Mouse (Mus musculus) midbrain, postnatal 0 days (tissue): ENCODE measurements around the gene Fv1. TPM values are rescaled to one million over a fixed set of nuclear protein-coding genes. Genes with fewer than 3 reads are reported as not detected.

Source experiments
- ATAC-seq: fragments of 200-750 bp; cut with Nextera tagmentation; 2 replicates; pipeline ENCODE4 v1.8.0; 2017; ENCODE audit warnings: moderate number of reproducible peaks, mild to moderate bottlenecking, moderate TSS enrichment, moderate library complexity; ENCODE audit not compliant: low FRiP score
- DNase-seq: peaks from one replicate; pipeline ENCODE4 v3.0.0-alpha.2; 2015; ENCODE audit warnings: low spot score
- H3K27ac ChIP-seq: fragments of 300-500 bp; sonication (generic); 2 replicates; pipeline ENCODE4 v1.5.1; 2014; ENCODE audit warnings: low read depth, mild to moderate bottlenecking, low read length, mixed read lengths
- H3K27me3 ChIP-seq: fragments of 300-500 bp; sonication (generic); 2 replicates; pipeline ENCODE4 v1.6.1; 2014; ENCODE audit warnings: low read length, control low read depth, mixed read lengths; ENCODE audit not compliant: insufficient read depth
- H3K36me3 ChIP-seq: fragments of 300-500 bp; sonication (generic); 2 replicates; pipeline ENCODE4 v1.6.1; 2014; ENCODE audit warnings: low read length, control low read depth, mixed read lengths; ENCODE audit not compliant: insufficient read depth
- H3K4me1 ChIP-seq: fragments of 300-500 bp; sonication (generic); 2 replicates; pipeline ENCODE4 v1.6.1; 2014; ENCODE audit warnings: mild to moderate bottlenecking, control low read depth, antibody characterized with exemption, low read length, mixed read lengths; ENCODE audit not compliant: insufficient read depth
- H3K4me2 ChIP-seq: fragments of 300-500 bp; sonication (generic); 2 replicates; pipeline ENCODE4 v1.6.1; 2014; ENCODE audit warnings: low read depth, mild to moderate bottlenecking, low read length, mixed read lengths; ENCODE audit not compliant: poor library complexity, severe bottlenecking
- H3K4me3 ChIP-seq: fragments of 300-500 bp; sonication (generic); 2 replicates; pipeline ENCODE4 v1.5.1; 2014; ENCODE audit warnings: low read depth, mild to moderate bottlenecking, low read length, moderate library complexity
- H3K9ac ChIP-seq: fragments of 300-500 bp; sonication (generic); replicated peaks from 2 replicates; pipeline ENCODE4 v1.6.1; 2014; ENCODE audit warnings: mild to moderate bottlenecking, low read length, moderate library complexity, mixed read lengths; ENCODE audit not compliant: poor library complexity, severe bottlenecking
- H3K9me3 ChIP-seq: fragments of 300-500 bp; sonication (generic); 2 replicates; pipeline ENCODE4 v1.6.1; 2016; ENCODE audit warnings: low read length, control low read depth
- CTCF ChIP-seq: IDR thresholded peaks from 2 replicates; pipeline ENCODE4 v1.5.1; 2016; ENCODE audit warnings: antibody characterized with exemption, mild to moderate bottlenecking
- WGBS: fragments of 180-500 bp; shearing (Covaris S2); extraction: QIAGEN DNeasy Blood & Tissue Kit; methylation state at CpG from one replicate; pipeline ENCODE4 v1.1.7; 2014; 5-methylcytosine and 5-hydroxymethylcytosine counted together
- polyA plus RNA-seq: library from polyadenylated mRNA; unstranded; fragments of >200 nt; fragmentation: Nextera tagmentation; extraction: Ambion mirVana; gene quantifications from 2 replicates; pipeline ENCODE4 v1.2.1, GENCODE M21; 2015
- total RNA-seq: library from RNA; depleted of rRNA; stranded (reverse); fragments of >200 nt; gene quantifications from 2 replicates; pipeline ENCODE4 v1.2.3, GENCODE M21; 2014

Fv1 gene
- total and polyA plus RNA-seq, 2 experiments from 2014 or later: 3.1 to 5.0 TPM

DNA sequence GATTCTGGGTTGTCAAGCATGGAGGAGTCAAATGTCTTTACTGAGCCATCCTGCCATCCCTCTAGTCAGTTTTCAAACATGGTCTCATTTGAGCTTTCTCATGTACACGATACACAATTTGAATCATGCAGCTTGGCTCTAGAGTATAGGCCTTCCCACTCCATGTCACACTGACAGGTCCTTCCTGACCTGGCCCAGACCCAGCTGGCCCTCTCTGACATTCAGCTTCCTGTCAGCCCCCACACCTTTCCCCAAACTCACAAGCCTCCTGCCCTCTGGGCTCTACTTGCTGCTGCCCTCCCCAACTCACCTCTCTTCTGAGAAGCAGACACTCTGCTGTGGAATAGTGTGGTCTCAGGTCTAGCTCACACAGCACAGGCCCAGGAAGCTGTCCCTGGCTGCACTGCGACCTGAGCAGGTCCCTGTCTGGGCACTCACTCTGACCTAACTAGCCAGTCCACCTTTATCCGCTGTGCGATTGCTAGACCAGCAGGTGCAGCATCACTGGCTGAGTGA lies 27.1 kb downstream of the Fv1 start:
- WGBS: 97% methylated on average over 4 of the region's 4 CpGs
- TF ChIP-seq CTCF: no peak
- H3K9me3 ChIP-seq: no peaks in the 10 kb centered on the region
- 0 out of 2 replicates have a peak, but pooled peaks cover 2% of the 10 kb centered on the region for H3K4me1 ChIP-seq
- DNase-seq (no peak), ATAC-seq (no peak)
- H3K36me3 ChIP-seq: peaks cover 83% of the 10 kb centered on the region
- H3K4me3 ChIP-seq: no peak overlapping the region
- no peaks in the 10 kb centered on the region for H3K27me3 ChIP-seq
- no peak overlapping the region for H3K4me2 ChIP-seq
- H3K9ac ChIP-seq: no peak overlapping the region
- no peak overlapping the region for H3K27ac ChIP-seq

GRCm38 (mm10) chr4:147896411-147896810 lies 27.6 kb downstream of the Fv1 start:
- Histone ChIP-seq H3K36me3 (peaks cover 80% of the 10 kb centered on the region), H3K27me3 (no peaks in the 10 kb centered on the region), H3K4me1 (0 out of 2 replicates have a peak, but pooled peaks cover 2% of the 10 kb centered on the region), H3K4me3 (no peak overlapping the region), H3K9me3 (no peaks in the 10 kb centered on the region), H3K9ac (no peak overlapping the region), H3K4me2 (no peak overlapping the region), H3K27ac (no peak overlapping the region)
- DNase-seq (no peak), ATAC-seq (no peak)
- TF ChIP-seq CTCF: no peak
- 67% methylated on average over 1 of the region's 1 CpGs for WGBS

GRCm38 (mm10) chr4:147897348-147897747 lies 28.6 kb downstream of the Fv1 start:
- no peaks in the 10 kb centered on the region for H3K9me3 ChIP-seq
- no peak overlapping the region for H3K9ac ChIP-seq
- H3K4me2 ChIP-seq: no peak overlapping the region
- ATAC-seq (no peak), DNase-seq (no peak)
- no peaks in the 10 kb centered on the region for H3K27me3 ChIP-seq
- TF ChIP-seq CTCF: no peak
- H3K27ac ChIP-seq: no peak overlapping the region
- H3K36me3 ChIP-seq: peaks cover 72% of the 10 kb centered on the region
- no peak overlapping the region for H3K4me3 ChIP-seq
- WGBS: 97% methylated on average over 3 of the region's 3 CpGs
- 0 out of 2 replicates have a peak, but pooled peaks cover 2% of the 10 kb centered on the region for H3K4me1 ChIP-seq

DNA sequence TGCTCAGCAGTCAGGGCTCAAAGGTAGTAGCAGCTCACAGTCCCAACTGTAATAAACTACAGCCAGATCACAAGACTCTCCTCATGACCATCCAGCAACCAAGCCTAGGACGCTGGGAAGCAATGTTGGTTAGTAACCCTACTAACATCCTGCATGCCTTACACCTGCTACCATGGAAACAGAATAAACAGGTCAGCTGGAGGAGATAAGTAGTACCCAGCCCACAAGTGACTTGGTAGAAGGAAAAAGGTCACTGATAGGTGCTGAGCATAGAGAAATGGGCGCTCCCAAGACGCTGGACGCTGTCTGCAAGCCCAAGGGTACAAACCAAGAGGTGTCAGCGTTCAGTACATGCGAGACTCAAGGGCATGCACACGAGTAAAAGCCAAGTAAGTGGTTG lies 31.7 kb downstream of the Fv1 start:
- ATAC-seq: no peak
- H3K36me3 ChIP-seq: peaks cover 60% of the 10 kb centered on the region
- 86% methylated on average over 7 of the region's 7 CpGs for WGBS

DNA sequence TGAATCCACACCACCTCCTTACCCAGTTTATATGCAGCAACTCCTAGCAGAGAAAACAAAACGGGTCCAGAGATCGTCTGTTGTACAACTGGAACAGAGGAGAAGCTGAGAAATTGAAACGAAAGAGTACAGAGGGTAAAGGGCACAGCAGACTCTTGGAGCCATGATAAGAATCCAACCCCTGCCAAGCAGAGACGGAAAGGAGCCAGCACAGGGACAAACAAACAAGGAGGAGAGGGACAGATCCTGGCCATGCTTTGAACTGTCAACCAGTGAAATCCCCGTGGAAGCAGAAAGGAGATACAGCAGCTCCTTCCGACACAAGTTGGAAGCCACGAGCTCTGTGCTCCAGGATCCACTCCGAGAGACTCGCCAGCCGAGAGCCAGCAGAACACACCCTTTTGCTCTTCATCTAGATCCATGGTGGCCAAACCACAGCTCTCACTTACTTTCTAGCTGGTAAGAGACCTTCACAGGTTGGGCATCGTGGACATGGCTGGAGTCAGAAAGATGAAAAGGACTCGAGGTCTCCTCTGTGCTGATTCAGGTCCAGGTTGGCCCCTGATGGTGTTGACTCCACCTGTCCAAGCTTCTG lies 34.2 kb downstream of the Fv1 start:
- Histone ChIP-seq H3K27me3 (no peaks in the 10 kb centered on the region), H3K4me3 (no peak overlapping the region), H3K27ac (no peak overlapping the region), H3K36me3 (peaks cover 35% of the 10 kb centered on the region), H3K4me1 (peaks cover 9% of the 10 kb centered on the region), H3K9me3 (no peaks in the 10 kb centered on the region), H3K4me2 (no peak overlapping the region), H3K9ac (no peak overlapping the region)
- TF ChIP-seq CTCF: no peak
- 90% methylated on average over 12 of the region's 12 CpGs for WGBS
- ATAC-seq: no peak
- DNase-seq: no peak

More for the DNA sequence above, 31.7 kb downstream of the Fv1 start:
- Histone ChIP-seq H3K4me3 (no peak overlapping the region), H3K9ac (no peak overlapping the region), H3K9me3 (no peaks in the 10 kb centered on the region), H3K27me3 (no peaks in the 10 kb centered on the region), H3K4me1 (peaks cover 9% of the 10 kb centered on the region), H3K4me2 (no peak overlapping the region), H3K27ac (no peak overlapping the region)
- DNase-seq: no peak
- TF ChIP-seq CTCF: no peak

- Histone ChIP-seq H3K9me3 (no peaks in the 10 kb centered on the region), H3K27ac (no peak overlapping the region), H3K4me1 (peaks cover 9% of the 10 kb centered on the region), H3K4me3 (peak overlapping the region; percentile 75), H3K9ac (peak overlapping the region; percentile 85), H3K4me2 (peak overlapping the region; percentile 55), H3K36me3 (peaks cover 29% of the 10 kb centered on the region), H3K27me3 (no peaks in the 10 kb centered on the region)
- no peak for TF ChIP-seq CTCF
- ATAC-seq (no peak), DNase-seq (no peak)
- 82% methylated on average over 3 of the region's 3 CpGs for WGBS
Observed at GRCm38 (mm10) chr4:147903601-147904000, 34.8 kb downstream of the Fv1 start.
